Mouse (Mus musculus): Measurements from ENCODE around the gene Krt81.

DNA sequence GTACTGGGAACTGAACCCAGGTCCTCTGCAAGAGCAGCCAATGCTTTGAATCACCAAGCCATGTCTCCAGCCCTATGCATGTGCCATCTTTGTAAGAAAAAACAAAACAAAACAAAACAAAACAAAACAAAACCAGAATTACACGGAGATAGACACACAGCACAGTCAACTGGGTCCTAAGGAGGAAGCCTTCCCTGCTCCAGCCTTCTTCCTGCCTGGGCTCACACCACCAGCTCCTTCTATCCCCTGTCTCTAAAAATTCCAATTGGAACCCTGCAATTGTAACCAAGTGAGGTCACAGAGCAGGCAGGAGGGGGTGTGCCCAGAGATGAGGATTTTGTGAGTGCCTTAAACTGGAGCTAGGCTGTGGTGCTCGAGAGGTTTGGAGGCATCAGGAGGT, 16.1 kb downstream of the Krt81 start, which contains the start of gene Krt88:
- no peak for TF ChIP-seq CTCF (IDR thresholded peaks at IDR 0.05; ENCODE audit: borderline replicate concordance, insufficient read depth, low read depth, low read length)
- no peak for TF ChIP-seq POLR2A (IDR thresholded peaks at IDR 0.05; ENCODE audit: borderline replicate concordance, insufficient read depth, low read length)

All from cerebellum, adult 2 months (tissue).